Mouse (Mus musculus) intestine, postnatal 0 days (tissue): ENCODE measurements around the gene Tmem91. TPM values are rescaled to one million over a fixed set of nuclear protein-coding genes. Genes with fewer than 3 reads are reported as not detected.

Experiments
- ATAC-seq: fragments of 200-750 bp; cut with Nextera tagmentation; 2 replicates; pipeline ENCODE4 v1.8.0; 2017; ENCODE audit warnings: mild to moderate bottlenecking, moderate TSS enrichment, moderate library complexity
- H3K27ac ChIP-seq: fragments of 300-500 bp; sonication (generic); 2 replicates; pipeline ENCODE4 v1.5.1; 2014; ENCODE audit warnings: mild to moderate bottlenecking, low read depth, low read length, moderate library complexity
- H3K27me3 ChIP-seq: fragments of 300-500 bp; sonication (generic); replicated peaks from 2 replicates; pipeline ENCODE4 v1.6.1; 2014; ENCODE audit warnings: low read length, mixed read lengths; ENCODE audit not compliant: control insufficient read depth, insufficient read depth
- H3K36me3 ChIP-seq: fragments of 300-500 bp; sonication (generic); 2 replicates; pipeline ENCODE4 v1.6.1; 2014; ENCODE audit warnings: mild to moderate bottlenecking, moderate library complexity; ENCODE audit not compliant: control insufficient read depth, insufficient read depth
- H3K4me1 ChIP-seq: fragments of 300-500 bp; sonication (generic); replicated peaks from 2 replicates; pipeline ENCODE4 v1.6.1; 2014; ENCODE audit warnings: antibody characterized with exemption, low read length, mixed read lengths; ENCODE audit not compliant: control insufficient read depth, insufficient read depth
- H3K4me2 ChIP-seq: fragments of 300-500 bp; sonication (generic); replicated peaks from 2 replicates; pipeline ENCODE4 v1.6.1; 2014; ENCODE audit warnings: low read depth, mild to moderate bottlenecking, moderate library complexity
- H3K4me3 ChIP-seq: fragments of 300-500 bp; sonication (generic); 2 replicates; pipeline ENCODE4 v1.5.1; 2014; ENCODE audit warnings: low read depth, low read length
- H3K9ac ChIP-seq: fragments of 300-500 bp; sonication (generic); 2 replicates; pipeline ENCODE4 v1.6.1; 2014; ENCODE audit warnings: mild to moderate bottlenecking, low read depth, low read length
- H3K9me3 ChIP-seq: fragments of 300-500 bp; sonication (generic); 2 replicates; pipeline ENCODE4 v1.6.1; 2016; ENCODE audit warnings: mixed run types; ENCODE audit not compliant: control insufficient read depth
- CTCF ChIP-seq: sonication (generic); IDR thresholded peaks from 2 replicates; pipeline ENCODE4 v1.5.1; 2016; ENCODE audit warnings: low read depth, mild to moderate bottlenecking, control low read depth, antibody characterized with exemption, moderate library complexity
- WGBS: fragments of 180-500 bp; shearing (Covaris S2); extraction: QIAGEN DNeasy Blood & Tissue Kit; methylation state at CpG from one replicate; pipeline ENCODE4 v1.1.7; 2014; 5-methylcytosine and 5-hydroxymethylcytosine counted together
- polyA plus RNA-seq: library from polyadenylated mRNA; unstranded; fragments of >200 nt; fragmentation: Nextera tagmentation; extraction: Ambion mirVana; gene quantifications from 2 replicates; pipeline ENCODE4 v1.2.1, GENCODE M21; 2015

The Tmem91 gene
- polyA plus RNA-seq, 1 experiment from 2014 or later: 1.3 TPM

GRCm38 (mm10) chr7:25669631-25670030 is 5.3 kb downstream of the Tmem91 start:
- Histone ChIP-seq H3K4me1 (no peaks in the 10 kb centered on the region), H3K4me3 (no peak overlapping the region), H3K9me3 (no peaks in the 10 kb centered on the region), H3K9ac (no peak overlapping the region), H3K27me3 (peaks cover 5% of the 10 kb centered on the region), H3K27ac (no peak overlapping the region), H3K36me3 (peaks cover 36% of the 10 kb centered on the region; the same call in 1 of the 2 replicates), H3K4me2 (no peak overlapping the region)
- WGBS: 81% methylated on average over 9 of the region's 9 CpGs
- TF ChIP-seq CTCF: no peak
- no peak for ATAC-seq

DNA sequence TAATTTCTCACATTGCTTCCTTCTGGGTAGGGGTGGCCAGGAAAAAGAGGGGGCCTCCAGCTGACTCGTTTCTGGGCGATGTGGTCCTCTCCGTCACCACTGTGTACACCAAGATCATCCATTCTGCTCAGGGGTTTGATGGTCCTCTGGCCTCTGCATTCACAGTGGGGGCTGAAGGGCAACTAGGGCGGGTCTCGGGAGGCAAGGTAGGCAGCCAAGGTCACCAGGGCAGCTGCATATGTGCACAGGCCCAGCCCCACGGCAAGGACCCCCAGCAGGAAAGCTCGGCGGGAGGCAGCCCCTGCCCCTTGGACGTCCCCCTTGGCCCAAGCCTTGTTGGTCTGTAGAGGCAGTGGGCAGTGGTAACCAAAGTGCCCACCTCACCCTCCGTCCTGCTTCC is 5.8 kb downstream of the Tmem91 start:
- no peak overlapping the region for H3K4me2 ChIP-seq
- TF ChIP-seq CTCF: no peak
- ATAC-seq: no peak
- no peak overlapping the region for H3K9ac ChIP-seq
- peaks cover under 1% of the 10 kb centered on the region for H3K27me3 ChIP-seq
- H3K36me3 ChIP-seq: peaks cover 41% of the 10 kb centered on the region; the same call in 1 of the 2 replicates
- WGBS: 82% methylated on average over 10 of the region's 10 CpGs
- H3K27ac ChIP-seq: no peak overlapping the region
- no peaks in the 10 kb centered on the region for H3K9me3 ChIP-seq
- H3K4me3 ChIP-seq: no peak overlapping the region
- no peaks in the 10 kb centered on the region for H3K4me1 ChIP-seq

DNA sequence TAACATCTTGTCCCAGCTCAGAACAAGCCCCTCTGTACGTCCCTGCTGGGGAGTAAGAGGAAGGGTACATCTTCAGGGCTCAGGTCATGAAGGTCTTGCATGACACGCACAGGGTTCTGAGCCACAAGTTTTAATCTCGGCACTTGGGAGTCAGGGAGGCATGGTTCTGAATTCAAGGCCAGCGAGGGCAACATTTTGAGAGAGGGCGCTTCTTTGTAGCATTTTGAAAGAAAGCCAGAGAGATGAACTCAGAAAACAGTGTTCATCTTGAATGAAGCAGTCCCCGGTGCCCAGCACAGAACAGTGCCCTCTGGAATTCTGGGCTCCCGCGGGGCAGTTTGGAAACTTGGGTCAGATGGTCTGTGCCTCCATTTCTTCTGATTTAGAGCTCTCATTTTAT is 8.6 kb downstream of the Tmem91 start:
- H3K9ac ChIP-seq: no peak overlapping the region
- H3K36me3 ChIP-seq: peaks cover 52% of the 10 kb centered on the region; the same call in 1 of the 2 replicates
- no peaks in the 10 kb centered on the region for H3K4me1 ChIP-seq
- no peaks in the 10 kb centered on the region for H3K9me3 ChIP-seq
- H3K4me2 ChIP-seq: no peak overlapping the region
- TF ChIP-seq CTCF: no peak
- H3K27me3 ChIP-seq: no peaks in the 10 kb centered on the region
- WGBS: 95% methylated on average over 8 of the region's 8 CpGs
- no peak for ATAC-seq
- H3K27ac ChIP-seq: no peak overlapping the region
- no peak overlapping the region for H3K4me3 ChIP-seq

DNA sequence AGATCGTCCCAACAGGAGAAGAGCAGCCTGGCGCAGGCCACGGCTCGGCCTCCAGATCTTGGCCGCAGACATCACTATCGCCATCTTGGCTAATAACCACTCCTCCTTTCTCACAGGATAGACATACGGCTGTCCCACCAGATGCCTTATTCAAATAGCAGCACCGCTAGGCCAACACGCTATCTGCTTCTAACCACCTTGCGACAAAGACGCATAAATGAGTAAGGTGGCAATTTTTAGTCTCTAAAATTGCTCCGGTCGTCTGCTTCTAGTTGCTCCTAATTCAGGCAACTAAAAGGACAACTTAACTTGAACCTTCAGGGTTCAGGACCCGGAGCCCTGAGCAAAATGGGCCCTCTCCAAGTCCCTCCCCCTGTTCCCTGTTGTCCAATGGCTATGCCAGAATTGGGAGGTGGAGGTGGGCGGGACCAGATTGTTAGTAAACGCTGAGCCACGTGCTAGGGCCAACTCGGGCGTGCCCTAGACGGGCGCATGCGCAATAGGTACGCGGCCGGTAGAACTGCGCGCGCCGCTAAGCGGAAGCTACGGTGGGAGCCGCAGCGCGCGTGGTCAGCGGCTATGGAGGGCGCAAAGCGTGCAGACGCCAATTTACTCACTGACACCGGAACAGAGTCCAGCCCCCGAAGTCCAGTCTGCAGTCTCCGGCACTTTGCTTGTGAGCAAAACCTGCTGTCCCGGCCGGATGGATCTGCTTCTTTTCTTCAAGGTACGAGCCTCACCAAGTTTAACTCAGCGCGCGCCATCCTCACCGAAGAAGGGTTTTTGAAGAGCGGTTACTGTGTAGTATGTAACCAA is 16.1 kb downstream of the Tmem91 start, which contains the start of the genes Bckdha and Exosc5:
Bckdha (minus strand) TSS at position 325 of the 816 bp plus-strand sequence.
Exosc5 (plus strand) TSS at position 508 of the 816 bp plus-strand sequence.
- WGBS: under 1% methylated on average over 50 of the region's 50 CpGs
- peak within 1 kb of the TSS; percentile 85 for H3K4me2 ChIP-seq

DNA sequence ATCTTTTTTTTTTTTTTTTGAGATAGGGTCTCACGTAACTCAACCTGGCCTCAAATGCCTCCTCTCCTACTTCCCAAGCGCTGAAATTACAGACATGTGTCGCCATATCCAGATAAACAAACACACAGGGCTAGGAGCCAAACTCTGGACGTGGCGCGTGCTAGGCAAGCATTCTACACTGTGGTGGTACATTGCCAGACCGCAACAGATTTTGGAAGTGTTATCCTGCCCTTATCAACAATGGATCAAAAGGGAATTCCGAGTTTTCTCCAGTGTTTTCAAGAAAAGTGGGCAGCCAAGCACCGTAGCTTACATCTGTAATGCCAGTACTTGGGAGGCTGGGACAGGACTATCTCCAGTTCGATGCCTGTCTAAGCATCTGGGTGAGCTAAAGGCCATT is 17.2 kb downstream of the Tmem91 start:
- Histone ChIP-seq H3K9me3 (no peaks in the 10 kb centered on the region), H3K4me1 (no peaks in the 10 kb centered on the region; the same call in 1 of the 2 replicates), H3K36me3 (no peaks in the 10 kb centered on the region), H3K27me3 (no peaks in the 10 kb centered on the region), H3K27ac (no peak overlapping the region), H3K4me2 (peak overlapping the region; percentile 85), H3K9ac (peak overlapping the region; percentile 77), H3K4me3 (peak overlapping the region; percentile 78)
- WGBS: 30% methylated on average over 10 of the region's 10 CpGs
- ATAC-seq: no peak
- no peak for TF ChIP-seq CTCF

More for the DNA sequence above, 16.1 kb downstream of the Tmem91 start, which contains the start of the genes Bckdha and Exosc5:
- Histone ChIP-seq H3K27me3 (no peaks in the 10 kb centered on the region), H3K36me3 (peaks cover 8% of the 10 kb centered on the region; the same call in 1 of the 2 replicates), H3K9ac (peak within 1 kb of the TSS; percentile 77), H3K4me1 (no peaks in the 10 kb centered on the region; the same call in 1 of the 2 replicates), H3K4me3 (peak within 1 kb of the TSS; percentile 78), H3K27ac (peak within 1 kb of the TSS; percentile 58), H3K9me3 (no peaks in the 10 kb centered on the region)
- no peak; the same call in 1 of the 2 replicates for TF ChIP-seq CTCF
- ATAC-seq: peak; percentile 98

- ATAC-seq: no peak
- no peaks in the 10 kb centered on the region; the same call in 1 of the 2 replicates for H3K4me1 ChIP-seq
- no peaks in the 10 kb centered on the region for H3K27me3 ChIP-seq
- WGBS: 66% methylated on average over 11 of the region's 11 CpGs
- no peak overlapping the region for H3K4me3 ChIP-seq
- no peak overlapping the region for H3K27ac ChIP-seq
- TF ChIP-seq CTCF: no peak
- H3K9me3 ChIP-seq: no peaks in the 10 kb centered on the region
- H3K36me3 ChIP-seq: no peaks in the 10 kb centered on the region
- H3K4me2 ChIP-seq: no peak overlapping the region
- no peak overlapping the region for H3K9ac ChIP-seq
Measured at GRCm38 (mm10) chr7:25655601-25656428, 19.2 kb downstream of the Tmem91 start.
